Mouse (Mus musculus) thymus, adult 2 months (tissue): Measurements from ENCODE around the gene Pla2g2f. TPM values are rescaled to one million over a fixed set of nuclear protein-coding genes. Genes with fewer than 3 reads are reported as not detected.
A peak's percentile ranks its signal among the peaks of the same experiment; 100 is the strongest.

Source experiments
- DNase-seq: peaks from one replicate; pipeline ENCODE4 v3.0.0; 2021
- H3K27ac ChIP-seq: fragments of 200-500 bp; 2 replicates; pipeline ENCODE4 v1.5.1; 2012; ENCODE audit warnings: low read length, control low read depth; ENCODE audit not compliant: control insufficient read depth, insufficient read depth
- H3K27me3 ChIP-seq: fragments of 200-500 bp; 2 replicates; pipeline ENCODE4 v1.6.1; 2012; ENCODE audit warnings: mild to moderate bottlenecking, low read length, moderate library complexity, mixed read lengths; ENCODE audit not compliant: control insufficient read depth, insufficient read depth
- H3K36me3 ChIP-seq: fragments of 200-500 bp; 2 replicates; pipeline ENCODE4 v1.6.1; 2012; ENCODE audit warnings: mild to moderate bottlenecking, low read length, moderate library complexity; ENCODE audit not compliant: control insufficient read depth, insufficient read depth
- H3K4me1 ChIP-seq: fragments of 200-500 bp; replicated peaks from 2 replicates; pipeline ENCODE4 v1.6.1; 2012; ENCODE audit warnings: low read length; ENCODE audit not compliant: control insufficient read depth, insufficient read depth
- H3K4me3 ChIP-seq: fragments of 200-500 bp; 2 replicates; pipeline ENCODE4 v1.5.1; 2012; ENCODE audit warnings: mild to moderate bottlenecking, low read length, control low read depth, moderate library complexity; ENCODE audit not compliant: control insufficient read depth, insufficient read depth
- CTCF ChIP-seq: fragments of 200-500 bp; IDR thresholded peaks from 2 replicates; pipeline ENCODE4 v1.5.1; 2012; ENCODE audit warnings: mild to moderate bottlenecking, control low read depth, low read length, moderate library complexity, borderline replicate concordance; ENCODE audit not compliant: control insufficient read depth, poor library complexity, insufficient read depth; ENCODE audit errors: extremely low read depth
- POLR2A ChIP-seq: fragments of 200-500 bp; IDR thresholded peaks from 2 replicates; pipeline ENCODE4 v1.6.1; 2012; ENCODE audit warnings: mild to moderate bottlenecking, low read length, control low read depth, moderate library complexity; ENCODE audit not compliant: control insufficient read depth, poor library complexity, insufficient read depth; ENCODE audit errors: extremely low read depth
- WGBS: fragments of 180-500 bp; shearing (Covaris S2); methylation state at CpG from one replicate; pipeline ENCODE4 v1.1.7; 2018; 5-methylcytosine and 5-hydroxymethylcytosine counted together
- polyA plus RNA-seq: library from polyadenylated mRNA; depleted of rRNA; stranded (reverse); fragments of >200 nt; gene quantifications from 2 replicates; pipeline ENCODE4 v1.2.3, GENCODE M21; 2012

The Pla2g2f gene
- polyA plus RNA-seq, 1 experiment = 3.1 TPM

DNA sequence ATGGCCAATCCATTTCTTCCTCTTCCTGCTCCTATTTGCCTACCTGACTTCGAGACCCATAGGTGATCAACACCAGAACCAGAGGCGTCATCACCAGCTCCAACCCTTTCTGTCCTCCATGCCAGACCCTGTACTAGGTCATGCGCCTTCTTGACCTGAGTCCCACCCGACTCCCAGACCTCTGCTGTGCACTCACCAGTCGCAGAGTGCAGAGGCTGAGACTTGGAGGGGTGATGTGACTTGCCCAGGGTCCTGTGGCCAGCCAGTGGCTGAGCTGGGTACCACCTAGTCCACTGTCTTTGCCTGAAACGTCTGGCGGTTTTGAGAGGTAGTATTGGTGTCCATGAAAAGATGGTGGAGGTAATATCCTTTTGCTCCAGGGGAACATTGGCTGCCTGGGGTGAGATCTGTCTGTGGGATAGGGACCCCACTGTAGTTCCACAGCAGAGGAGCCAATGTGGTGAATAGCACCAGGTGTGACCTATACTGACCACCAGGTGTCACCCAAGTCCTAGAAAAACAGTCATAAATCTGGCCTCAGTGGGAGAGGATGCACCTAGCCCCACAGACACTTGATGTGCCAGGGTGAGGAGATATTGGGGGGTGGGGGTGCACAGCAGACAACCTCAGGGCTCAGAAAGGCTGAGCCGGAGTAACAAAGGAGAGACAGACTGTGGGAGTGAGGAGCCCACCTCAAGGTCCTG lies 8.9 kb downstream of the Pla2g2f start:
- Histone ChIP-seq H3K27me3 (no peaks in the 10 kb centered on the region), H3K4me1 (no peaks in the 10 kb centered on the region), H3K4me3 (no peak overlapping the region), H3K36me3 (no peaks in the 10 kb centered on the region), H3K27ac (no peak overlapping the region)
- DNase-seq = peak; percentile 34
- 59% methylated on average over 8 of the region's 8 CpGs for WGBS
- no peak for TF ChIP-seq CTCF
- TF ChIP-seq POLR2A = no peak

DNA sequence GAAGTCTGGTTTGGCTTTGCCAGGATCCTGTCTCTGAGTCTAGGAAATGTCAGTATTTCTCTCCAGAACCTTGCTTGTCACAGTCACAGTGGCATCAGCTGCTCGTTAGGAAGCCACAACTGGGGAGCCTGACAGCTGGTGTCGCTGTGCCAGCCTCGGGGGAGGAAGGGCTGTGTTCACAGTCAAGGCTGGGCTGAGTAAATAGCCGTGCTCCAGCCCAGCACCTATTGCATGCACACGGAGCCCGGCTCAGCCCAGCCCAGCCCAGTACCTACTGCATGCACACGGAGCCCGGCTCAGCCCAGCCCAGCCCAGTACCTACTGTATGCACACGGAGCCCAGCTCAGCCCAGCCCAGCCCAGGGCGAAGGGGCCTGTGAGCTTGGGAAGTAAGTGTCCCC lies 9.6 kb downstream of the Pla2g2f start:
- WGBS = 74% methylated on average over 10 of the region's 10 CpGs
- peak; percentile 32 for DNase-seq
- H3K4me1 ChIP-seq = no peaks in the 10 kb centered on the region
- H3K27ac ChIP-seq = no peak overlapping the region
- TF ChIP-seq CTCF = no peak
- no peak for TF ChIP-seq POLR2A
- H3K27me3 ChIP-seq = no peaks in the 10 kb centered on the region
- no peaks in the 10 kb centered on the region for H3K36me3 ChIP-seq
- no peak overlapping the region for H3K4me3 ChIP-seq

DNA sequence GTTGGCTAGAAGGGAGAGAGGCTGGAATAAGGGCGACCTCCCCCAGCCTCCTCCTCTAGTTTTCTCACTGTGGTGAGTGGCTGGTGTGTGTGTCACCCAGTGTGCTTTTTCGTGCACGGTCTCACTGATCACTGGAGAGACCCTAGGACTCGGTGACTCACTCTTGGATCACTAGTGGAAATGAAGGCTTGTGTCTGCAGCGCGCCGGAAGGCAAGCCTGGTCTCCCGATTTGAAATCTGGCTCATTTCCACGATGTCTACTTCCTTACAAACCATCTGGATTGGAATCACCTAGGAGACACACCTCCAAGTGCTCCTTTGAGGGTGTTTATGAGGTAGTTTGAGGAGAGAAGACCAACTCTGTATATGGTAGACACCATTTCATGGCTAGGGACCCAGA lies 10.6 kb downstream of the Pla2g2f start:
- Histone ChIP-seq H3K27me3 (no peaks in the 10 kb centered on the region), H3K4me3 (no peak overlapping the region), H3K27ac (no peak overlapping the region), H3K4me1 (no peaks in the 10 kb centered on the region), H3K36me3 (no peaks in the 10 kb centered on the region)
- no peak for DNase-seq
- TF ChIP-seq POLR2A (no peak), CTCF (no peak)
- WGBS = 89% methylated on average over 9 of the region's 9 CpGs

DNA sequence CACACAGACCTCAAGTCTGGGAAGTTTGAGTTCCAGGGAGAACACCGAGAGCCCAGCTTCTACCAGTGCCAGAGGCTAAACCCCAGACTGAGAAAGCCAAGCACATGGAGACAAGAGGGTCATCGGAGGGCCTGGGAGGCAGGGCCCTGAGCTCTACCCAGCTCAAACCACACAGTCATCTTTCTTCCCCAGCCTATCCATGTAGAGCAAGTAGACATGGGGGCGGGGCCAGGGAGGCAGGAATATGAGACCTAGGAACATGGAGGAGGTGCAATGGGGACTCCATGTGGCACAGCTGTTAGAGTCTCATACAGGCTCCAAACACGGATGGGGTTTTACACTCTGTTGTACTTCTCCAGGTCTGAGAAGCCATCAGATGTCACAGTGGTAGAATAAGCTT lies 11.5 kb downstream of the Pla2g2f start:
- H3K4me1 ChIP-seq = no peaks in the 10 kb centered on the region
- DNase-seq = no peak
- H3K4me3 ChIP-seq = no peak overlapping the region
- no peaks in the 10 kb centered on the region for H3K36me3 ChIP-seq
- TF ChIP-seq CTCF (no peak), POLR2A (no peak)
- WGBS = 71% methylated on average over 4 of the region's 4 CpGs
- no peak overlapping the region for H3K27ac ChIP-seq
- H3K27me3 ChIP-seq = no peaks in the 10 kb centered on the region

DNA sequence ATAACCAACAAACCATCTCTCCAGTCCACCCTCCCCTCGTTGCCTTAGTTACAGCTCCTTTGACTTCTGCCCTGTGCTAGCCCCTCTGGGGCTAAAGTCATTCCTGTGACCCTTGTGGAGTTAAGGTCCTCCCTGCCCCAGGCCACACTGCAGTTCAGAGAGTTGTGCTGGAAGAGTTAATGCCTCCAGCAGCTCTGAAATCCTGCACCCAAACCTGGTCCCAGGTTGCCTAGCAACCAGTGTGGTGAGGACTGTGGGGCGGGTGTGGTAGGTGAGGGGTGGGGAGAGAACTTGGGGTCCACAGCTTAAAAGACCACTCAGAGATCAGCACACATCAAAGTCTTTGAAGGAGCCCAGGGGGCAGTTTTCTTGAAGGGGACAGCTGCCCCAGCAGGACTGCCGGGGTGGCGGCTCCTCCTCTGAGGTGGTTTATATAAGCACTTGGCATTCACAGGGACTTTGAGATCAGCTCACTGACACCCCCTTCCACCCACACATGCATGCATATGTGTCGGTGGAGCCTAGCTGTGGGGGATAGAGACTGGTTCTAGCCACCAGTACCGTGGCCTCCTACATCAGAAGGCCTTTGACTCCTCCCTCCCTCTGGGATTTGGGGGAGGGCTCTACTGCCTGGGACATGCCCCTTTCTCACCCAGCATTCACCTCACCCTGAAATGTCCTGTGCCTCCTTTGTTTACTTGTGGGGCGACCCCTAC lies 18.1 kb downstream of the Pla2g2f start:
- H3K4me1 ChIP-seq = no peaks in the 10 kb centered on the region
- H3K36me3 ChIP-seq = no peaks in the 10 kb centered on the region
- H3K4me3 ChIP-seq = no peak overlapping the region
- no peak for TF ChIP-seq CTCF
- no peak for TF ChIP-seq POLR2A
- DNase-seq = no peak
- no peak overlapping the region for H3K27ac ChIP-seq
- WGBS = 48% methylated on average over 7 of the region's 7 CpGs
- no peaks in the 10 kb centered on the region for H3K27me3 ChIP-seq

DNA sequence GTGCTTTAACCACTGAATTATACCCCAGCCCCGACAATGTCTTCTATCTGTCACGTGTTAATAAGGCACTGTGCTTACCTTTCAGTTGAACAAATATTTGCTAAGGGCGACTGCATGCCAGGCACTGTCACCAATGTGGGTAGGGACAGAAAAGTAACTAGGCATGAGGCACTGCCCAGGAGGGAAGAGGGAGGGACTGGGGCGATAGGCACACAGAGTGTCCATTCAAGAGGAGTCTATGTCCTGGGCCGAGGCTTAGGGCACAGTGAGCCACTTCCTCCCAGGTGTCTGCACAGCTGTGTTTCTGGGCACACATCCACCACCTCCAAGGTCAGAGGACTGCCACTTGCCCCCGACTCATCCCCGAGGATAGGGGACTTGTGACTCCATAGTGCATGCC lies 20.4 kb downstream of the Pla2g2f start, which contains the start of gene Ubxn10:
Gene Ubxn10 (minus strand): TSS at position 137 of the 400 bp plus-strand sequence.
- WGBS = 55% methylated on average over 7 of the region's 7 CpGs
- DNase-seq = no peak

More for the DNA sequence above, 20.4 kb downstream of the Pla2g2f start, which contains the start of gene Ubxn10:
- Histone ChIP-seq H3K4me1 (no peaks in the 10 kb centered on the region), H3K27ac (no peak within 1 kb of the TSS), H3K4me3 (no peak within 1 kb of the TSS), H3K36me3 (no peaks in the 10 kb centered on the region), H3K27me3 (no peaks in the 10 kb centered on the region)
- no peak for TF ChIP-seq POLR2A
- TF ChIP-seq CTCF = no peak
